Mouse (Mus musculus) lung, embryonic 15.5 days (tissue): ENCODE data around the gene Frem1. TPM values are rescaled to one million over a fixed set of nuclear protein-coding genes. Genes with fewer than 3 reads are reported as not detected.

Experiments used
- ATAC-seq: fragments of 200-750 bp; cut with Nextera tagmentation; 2 replicates; pipeline ENCODE4 v1.8.0; 2017; ENCODE audit warnings: moderate number of reproducible peaks, borderline replicate concordance; ENCODE audit not compliant: low FRiP score, low TSS enrichment; ENCODE audit errors: extremely low read depth
- H3K27ac ChIP-seq: fragments of 300-500 bp; sonication (generic); 2 replicates; pipeline ENCODE4 v1.5.1; 2015; ENCODE audit warnings: moderate library complexity, mild to moderate bottlenecking, inconsistent platforms
- H3K27me3 ChIP-seq: fragments of 300-500 bp; sonication (generic); 2 replicates; pipeline ENCODE4 v1.6.1; 2015; ENCODE audit warnings: inconsistent platforms
- H3K36me3 ChIP-seq: fragments of 300-500 bp; sonication (generic); 2 replicates; pipeline ENCODE4 v1.6.1; 2015; ENCODE audit warnings: inconsistent platforms
- H3K4me1 ChIP-seq: fragments of 300-500 bp; sonication (generic); 2 replicates; pipeline ENCODE4 v1.6.1; 2015; ENCODE audit warnings: inconsistent platforms
- H3K4me2 ChIP-seq: fragments of 300-500 bp; sonication (generic); 2 replicates; pipeline ENCODE4 v1.6.1; 2015; ENCODE audit warnings: inconsistent platforms, mild to moderate bottlenecking, moderate library complexity
- H3K4me3 ChIP-seq: fragments of 300-500 bp; sonication (generic); 2 replicates; pipeline ENCODE4 v1.5.1; 2015; ENCODE audit warnings: mild to moderate bottlenecking, inconsistent platforms
- H3K9ac ChIP-seq: fragments of 300-500 bp; sonication (generic); 2 replicates; pipeline ENCODE4 v1.6.1; 2015; ENCODE audit warnings: inconsistent platforms
- H3K9me3 ChIP-seq: fragments of 300-500 bp; sonication (generic); 2 replicates; pipeline ENCODE4 v1.6.1; 2016; ENCODE audit warnings: inconsistent platforms
- WGBS: fragments of 180-500 bp; shearing (Covaris S2); methylation state at CpG from one replicate; pipeline ENCODE4 v1.1.7; 2015; 5-methylcytosine and 5-hydroxymethylcytosine counted together
- polyA plus RNA-seq: library from polyadenylated mRNA; unstranded; fragments of >200 nt; fragmentation: Nextera tagmentation; extraction: Ambion mirVana; gene quantifications from 2 replicates; pipeline ENCODE4 v1.2.1, GENCODE M21; 2015

Gene Frem1
- polyA plus RNA-seq, 1 experiment from 2014 or later = 35.1 TPM

- Histone ChIP-seq H3K4me2 (no peak overlapping the region), H3K4me3 (no peak overlapping the region), H3K4me1 (no peaks in the 10 kb centered on the region), H3K9me3 (no peaks in the 10 kb centered on the region), H3K9ac (no peak overlapping the region), H3K27ac (no peak overlapping the region), H3K27me3 (no peaks in the 10 kb centered on the region), H3K36me3 (peaks cover 23% of the 10 kb centered on the region)
- 61% methylated on average over 4 of the region's 4 CpGs for WGBS
- no peak for ATAC-seq
Measured at GRCm38 (mm10) chr4:82953992-82954391, 98.1 kb downstream of the Frem1 start.

GRCm38 (mm10) chr4:82949511-82949910 is 102.6 kb downstream of the Frem1 start:
- no peak overlapping the region for H3K4me2 ChIP-seq
- no peak overlapping the region for H3K4me3 ChIP-seq
- no peaks in the 10 kb centered on the region for H3K4me1 ChIP-seq
- H3K36me3 ChIP-seq = peaks cover 33% of the 10 kb centered on the region
- H3K27ac ChIP-seq = no peak overlapping the region
- no peaks in the 10 kb centered on the region for H3K9me3 ChIP-seq
- H3K27me3 ChIP-seq = no peaks in the 10 kb centered on the region
- no peak overlapping the region for H3K9ac ChIP-seq
- 82% methylated on average over 8 of the region's 8 CpGs for WGBS
- ATAC-seq = no peak

GRCm38 (mm10) chr4:82946721-82947120 is 105.4 kb downstream of the Frem1 start:
- Histone ChIP-seq H3K4me1 (no peaks in the 10 kb centered on the region), H3K27me3 (no peaks in the 10 kb centered on the region), H3K4me3 (no peak overlapping the region), H3K4me2 (no peak overlapping the region), H3K9ac (no peak overlapping the region), H3K9me3 (no peaks in the 10 kb centered on the region), H3K27ac (no peak overlapping the region), H3K36me3 (peaks cover 29% of the 10 kb centered on the region)
- no peak for ATAC-seq
- 84% methylated on average over 8 of the region's 8 CpGs for WGBS

- Histone ChIP-seq H3K4me1 (no peaks in the 10 kb centered on the region), H3K4me3 (no peak overlapping the region), H3K27me3 (no peaks in the 10 kb centered on the region), H3K9ac (no peak overlapping the region), H3K27ac (no peak overlapping the region), H3K4me2 (no peak overlapping the region), H3K36me3 (peaks cover 29% of the 10 kb centered on the region), H3K9me3 (no peaks in the 10 kb centered on the region)
- no peak for ATAC-seq
- WGBS = 54% methylated on average over 3 of the region's 3 CpGs
Measured at GRCm38 (mm10) chr4:82946276-82946612, 105.9 kb downstream of the Frem1 start.

GRCm38 (mm10) chr4:82945572-82946275 is 106.4 kb downstream of the Frem1 start:
- ATAC-seq = no peak
- H3K36me3 ChIP-seq = peaks cover 25% of the 10 kb centered on the region
- H3K9ac ChIP-seq = no peak overlapping the region
- no peak overlapping the region for H3K4me2 ChIP-seq
- no peak overlapping the region for H3K4me3 ChIP-seq
- H3K27me3 ChIP-seq = no peaks in the 10 kb centered on the region
- H3K9me3 ChIP-seq = no peaks in the 10 kb centered on the region
- H3K27ac ChIP-seq = no peak overlapping the region; the same call in 1 of the 2 replicates
- no peaks in the 10 kb centered on the region for H3K4me1 ChIP-seq
- WGBS = 72% methylated on average over 9 of the region's 9 CpGs

- Histone ChIP-seq H3K4me1 (no peaks in the 10 kb centered on the region), H3K27me3 (no peaks in the 10 kb centered on the region), H3K27ac (no peak overlapping the region), H3K36me3 (peaks cover 12% of the 10 kb centered on the region), H3K9me3 (no peaks in the 10 kb centered on the region), H3K4me3 (no peak overlapping the region), H3K4me2 (no peak overlapping the region), H3K9ac (no peak overlapping the region)
- WGBS = 88% methylated on average over 5 of the region's 5 CpGs
- ATAC-seq = no peak
Measured at GRCm38 (mm10) chr4:82940680-82941079, 111.5 kb downstream of the Frem1 start.

GRCm38 (mm10) chr4:82940248-82940647 is 111.9 kb downstream of the Frem1 start:
- Histone ChIP-seq H3K4me3 (no peak overlapping the region), H3K4me1 (no peaks in the 10 kb centered on the region), H3K27ac (no peak overlapping the region), H3K4me2 (no peak overlapping the region), H3K9me3 (no peaks in the 10 kb centered on the region), H3K36me3 (peaks cover 12% of the 10 kb centered on the region), H3K27me3 (no peaks in the 10 kb centered on the region), H3K9ac (no peak overlapping the region)
- WGBS = 79% methylated on average over 13 of the region's 13 CpGs
- ATAC-seq = 0 out of 2 replicates have a peak, but pooled peaks have one; percentile 19

- H3K27me3 ChIP-seq = no peaks in the 10 kb centered on the region
- H3K9me3 ChIP-seq = no peaks in the 10 kb centered on the region
- H3K36me3 ChIP-seq = peaks cover 9% of the 10 kb centered on the region
- H3K4me1 ChIP-seq = no peaks in the 10 kb centered on the region
- WGBS = 19% methylated on average over 5 of the region's 5 CpGs
- H3K27ac ChIP-seq = no peak overlapping the region
- H3K4me2 ChIP-seq = peak overlapping the region; percentile 43; the same call in 1 of the 2 replicates
- H3K9ac ChIP-seq = no peak overlapping the region
- 0 out of 2 replicates have a peak, but pooled peaks have one; percentile 55 for ATAC-seq
- H3K4me3 ChIP-seq = no peak overlapping the region
Measured at GRCm38 (mm10) chr4:82934308-82934707, 117.8 kb downstream of the Frem1 start.

- Histone ChIP-seq H3K27ac (no peak overlapping the region), H3K4me2 (peak overlapping the region; percentile 43), H3K4me1 (no peaks in the 10 kb centered on the region), H3K4me3 (peak overlapping the region; percentile 21), H3K9ac (no peak overlapping the region), H3K36me3 (peaks cover 9% of the 10 kb centered on the region), H3K27me3 (no peaks in the 10 kb centered on the region), H3K9me3 (no peaks in the 10 kb centered on the region)
- 16% methylated on average over 14 of the region's 14 CpGs for WGBS
- no peak for ATAC-seq
Measured at GRCm38 (mm10) chr4:82933698-82934210, 118.4 kb downstream of the Frem1 start.

GRCm38 (mm10) chr4:82930079-82930478 is 122.1 kb downstream of the Frem1 start:
- Histone ChIP-seq H3K9me3 (no peaks in the 10 kb centered on the region), H3K4me2 (no peak overlapping the region), H3K9ac (no peak overlapping the region), H3K27me3 (no peaks in the 10 kb centered on the region), H3K36me3 (peaks cover 16% of the 10 kb centered on the region), H3K4me1 (no peaks in the 10 kb centered on the region), H3K27ac (no peak overlapping the region), H3K4me3 (no peak overlapping the region)
- ATAC-seq = no peak
- 62% methylated on average over 5 of the region's 5 CpGs for WGBS

GRCm38 (mm10) chr4:82921962-82922361 is 130.2 kb downstream of the Frem1 start:
- Histone ChIP-seq H3K27me3 (no peaks in the 10 kb centered on the region), H3K4me1 (peaks cover 15% of the 10 kb centered on the region), H3K27ac (no peak overlapping the region), H3K9ac (no peak overlapping the region), H3K36me3 (no peaks in the 10 kb centered on the region; the same call in 1 of the 2 replicates), H3K9me3 (no peaks in the 10 kb centered on the region), H3K4me2 (no peak overlapping the region), H3K4me3 (no peak overlapping the region)
- no peak for ATAC-seq
- 58% methylated on average over 4 of the region's 4 CpGs for WGBS

- H3K4me2 ChIP-seq = no peak overlapping the region
- H3K9me3 ChIP-seq = no peaks in the 10 kb centered on the region
- H3K9ac ChIP-seq = no peak overlapping the region
- ATAC-seq = no peak
- H3K36me3 ChIP-seq = peaks cover 2% of the 10 kb centered on the region
- WGBS = 62% methylated on average over 2 of the region's 2 CpGs
- no peak overlapping the region for H3K27ac ChIP-seq
- no peaks in the 10 kb centered on the region for H3K27me3 ChIP-seq
- H3K4me1 ChIP-seq = peaks cover 29% of the 10 kb centered on the region
- no peak overlapping the region for H3K4me3 ChIP-seq
Measured at GRCm38 (mm10) chr4:82918625-82919024, 133.5 kb downstream of the Frem1 start.
